Mouse (Mus musculus) cerebellum, postnatal 4 days (tissue): ENCODE results near the gene Aven.

Experiments used
- DNase-seq, 2 experiments: peaks; one replicate each; pipeline ENCODE4 v3.0.0; 2022; ENCODE audit warnings: low spot score in 2 of 2, mixed read lengths in 1 of 2

The Aven gene

GRCm38 (mm10) chr2:112656131-112656530, 163.4 kb downstream of the Aven start:
- DNase-seq: no peak

- no peak for DNase-seq
Observed at GRCm38 (mm10) chr2:112669461-112669860, 176.7 kb downstream of the Aven start.

- DNase-seq: no peak
Observed at GRCm38 (mm10) chr2:112676175-112676574, 183.4 kb downstream of the Aven start.

- no peak for DNase-seq
Observed at GRCm38 (mm10) chr2:112676721-112677120, 184.0 kb downstream of the Aven start.

- DNase-seq: no peak
Observed at GRCm38 (mm10) chr2:112677246-112677645, 184.5 kb downstream of the Aven start.

- no peak for DNase-seq
Observed at GRCm38 (mm10) chr2:112681817-112682216, 189.1 kb downstream of the Aven start.
